ENCODE assay signal across 9 mouse cellular contexts in the genomic region with DNA sequence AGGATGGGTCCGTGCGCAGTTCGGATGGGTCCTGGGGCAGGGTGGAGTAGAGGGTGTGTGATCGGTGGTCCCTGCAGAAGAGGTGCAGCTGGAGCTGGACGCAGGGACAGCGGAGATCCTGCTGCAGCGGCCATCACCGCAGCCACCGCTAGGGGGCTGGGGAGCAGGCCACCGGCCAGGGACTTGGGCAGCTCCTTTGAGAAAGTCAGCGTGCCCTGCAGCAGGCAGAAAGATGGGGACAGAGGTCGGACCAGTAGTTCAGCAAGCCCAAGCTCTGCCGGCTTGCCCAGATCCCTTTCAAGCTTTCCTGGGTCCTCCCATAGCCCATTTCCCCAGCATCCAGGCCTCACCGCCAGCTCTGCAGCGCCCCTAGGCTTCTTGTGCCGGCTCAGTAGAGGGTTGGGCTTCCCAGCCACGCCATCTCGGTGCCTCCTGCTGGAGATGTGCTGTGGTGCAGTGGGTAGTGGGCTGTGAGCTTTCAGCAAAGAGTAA. TPM values are rescaled to one million over a fixed set of nuclear protein-coding genes. Genes with fewer than 3 reads are reported as not detected.
DNase-seq lines count a peak whose midpoint lies in the region; ATAC-seq and TF ChIP-seq lines count a peak whose summit lies in the region.
"Had no signal": no experiment of that assay in that cellular context is flagged by ENCODE, and none has a peak within 500 bp of the region (broad histone marks: within the 10 kb centered on the region; RNA-seq: fewer than 3 reads in every experiment).

No protein-coding gene starts in this region.

- peak overlapping the region; percentile 45 for H3K4me2 ChIP-seq in forebrain, embryonic 16.5 days (ENCODE audit: low read length)
- peak overlapping the region; percentile 50 for H3K4me2 ChIP-seq in hindbrain, embryonic 11.5 days (replicated peaks; ENCODE audit: low read depth, low read length)
- H3K4me2 ChIP-seq in stomach, embryonic 14.5 days (replicated peaks; ENCODE audit: low read depth, low read length), result peak overlapping the region; percentile 46

- no peaks in the 10 kb centered on the region for H3K9me3 ChIP-seq in forebrain, embryonic 16.5 days (ENCODE audit: control insufficient read depth, low read length)
- H3K9me3 ChIP-seq in hindbrain, embryonic 11.5 days (ENCODE audit: control insufficient read depth, low read length), result no peaks in the 10 kb centered on the region
- no peaks in the 10 kb centered on the region for H3K9me3 ChIP-seq in stomach, embryonic 14.5 days (ENCODE audit: control insufficient read depth, low read depth, low read length)

- peak overlapping the region; percentile 40; the same call in 1 of the 2 replicates for H3K27ac ChIP-seq in layer of hippocampus, adult 2 months
- no peak overlapping the region for H3K27ac ChIP-seq in forebrain, embryonic 16.5 days (ENCODE audit: low read length)
- H3K27ac ChIP-seq in hindbrain, embryonic 11.5 days (ENCODE audit: low read depth, low read length), result peak overlapping the region; percentile 65; the same call in 1 of the 2 replicates
- H3K27ac ChIP-seq in stomach, embryonic 14.5 days (ENCODE audit: low read length), result no peak overlapping the region

- intact Hi-C loops in left cerebral cortex, postnatal 14 days (cut with DNase I), result loop anchor here (10.0 kb wide), 1 partner anchor 330 kb away; no protein-coding TSS in a partner anchor

- H3K4me3 ChIP-seq in layer of hippocampus, adult 2 months, result peak overlapping the region; percentile 39
- peak overlapping the region; percentile 15 for H3K4me3 ChIP-seq in forebrain, embryonic 16.5 days (replicated peaks; ENCODE audit: low read length)
- peak overlapping the region; percentile 23 for H3K4me3 ChIP-seq in hindbrain, embryonic 11.5 days (ENCODE audit: low read depth, low read length)
- peak overlapping the region; percentile 18 for H3K4me3 ChIP-seq in stomach, embryonic 14.5 days (ENCODE audit: low read depth, low read length)

- no peaks in the 10 kb centered on the region for H3K36me3 ChIP-seq in forebrain, embryonic 16.5 days (ENCODE audit: control insufficient read depth, insufficient read depth)
- no peaks in the 10 kb centered on the region for H3K36me3 ChIP-seq in hindbrain, embryonic 11.5 days (ENCODE audit: control insufficient read depth, insufficient read depth, low read length)
- H3K36me3 ChIP-seq in stomach, embryonic 14.5 days (ENCODE audit: control insufficient read depth, insufficient read depth, low read length), result peaks cover 10% of the 10 kb centered on the region; the same call in 1 of the 2 replicates

- peak overlapping the region; percentile 35 for H3K9ac ChIP-seq in forebrain, embryonic 16.5 days (replicated peaks; ENCODE audit: low read depth, low read length)
- peak overlapping the region; percentile 48 for H3K9ac ChIP-seq in hindbrain, embryonic 11.5 days (ENCODE audit: low read depth, low read length)
- H3K9ac ChIP-seq in stomach, embryonic 14.5 days (replicated peaks; ENCODE audit: low read depth, low read length), result no peak overlapping the region

- TF ChIP-seq CTCF in layer of hippocampus, adult 2 months (conservative IDR thresholded peaks at IDR 0.05), result peak; percentile 86

- DNase-seq in layer of hippocampus, adult 2 months (ENCODE audit: low spot score in 2 of 2), result peak in 1 of 2 experiments; percentile 68
- DNase-seq in layer of hippocampus, adult 18-20 months (ENCODE audit: low spot score in 2 of 2), result no peak
- DNase-seq in cerebellum, adult 8-10 months, result peak; percentile 69
- DNase-seq in hindbrain, embryonic 11.5 days (ENCODE audit: low spot score), result peak; percentile 93
- DNase-seq in left cerebral cortex, postnatal 14 days (ENCODE audit: low spot score in 2 of 2), result peak; percentile 70 to 73

- WGBS in forebrain, embryonic 16.5 days, result 7% methylated on average over 18 of the region's 18 CpGs
- WGBS in hindbrain, embryonic 11.5 days, result 1% methylated on average over 18 of the region's 18 CpGs
- whole genome bisulfite sequencing in stomach, embryonic 14.5 days, result 5% methylated on average over 18 of the region's 18 CpGs

- H3K4me1 ChIP-seq in forebrain, embryonic 16.5 days (replicated peaks; ENCODE audit: control insufficient read depth, insufficient read depth, low read length), result peaks cover 17% of the 10 kb centered on the region
- H3K4me1 ChIP-seq in hindbrain, embryonic 11.5 days (replicated peaks; ENCODE audit: control insufficient read depth, insufficient read depth, low read length), result peaks cover 11% of the 10 kb centered on the region
- peaks cover 23% of the 10 kb centered on the region; the same call in 1 of the 2 replicates for H3K4me1 ChIP-seq in stomach, embryonic 14.5 days (ENCODE audit: control insufficient read depth, insufficient read depth, low read length)

- peak; percentile 64 for ATAC-seq in forebrain, embryonic 16.5 days
- peak; percentile 88 for ATAC-seq in hindbrain, embryonic 11.5 days (ENCODE audit: low FRiP score)
- ATAC-seq in megakaryocyte-erythroid progenitor cell, adult 5-6 weeks (replicated peaks; ENCODE audit: low FRiP score, low TSS enrichment, poor library complexity, severe bottlenecking), result peak; percentile 50
- peak; percentile 53; the same call in 1 of the 2 replicates for ATAC-seq in stomach, embryonic 14.5 days (ENCODE audit: insufficient number of reproducible peaks, insufficient read depth, low FRiP score, low read depth)

- H3K27me3 ChIP-seq in forebrain, embryonic 16.5 days (replicated peaks; ENCODE audit: control insufficient read depth, insufficient read depth, low read length), result no peaks in the 10 kb centered on the region
- no peaks in the 10 kb centered on the region for H3K27me3 ChIP-seq in hindbrain, embryonic 11.5 days (ENCODE audit: control insufficient read depth, insufficient read depth, low read length)
- H3K27me3 ChIP-seq in stomach, embryonic 14.5 days (ENCODE audit: control insufficient read depth, insufficient read depth, low read length), result no peaks in the 10 kb centered on the region

RNA-seq across cellular contexts. Expression of a gene that starts 4.6 kb away (rescaled TPM):
- total RNA-seq in layer of hippocampus, adult 2 months (2021), result under 1 TPM; 0.61 to 0.81 TPM
- under 1 TPM; 0.54 to 0.63 TPM for total RNA-seq in layer of hippocampus, adult 18-20 months (2021)
- polyA plus RNA-seq in forebrain, embryonic 16.5 days (2015; fragmentation: Nextera tagmentation; extraction: Ambion mirVana), result 0.24 and 0.73 TPM in 2 replicates
- polyA plus RNA-seq in hindbrain, embryonic 11.5 days (2014; fragmentation: Nextera tagmentation; extraction: Ambion mirVana), result 0.11 and 0.34 TPM in 2 replicates
- total RNA-seq in left cerebral cortex, postnatal 14 days (2021), result 1 to 10 TPM; 1.0 to 1.1 TPM
- 0.49 TPM in 1 of 2 replicates, not detected in the other for total RNA-seq in megakaryocyte-erythroid progenitor cell, adult 5-6 weeks (2014; fragmentation: Nextera tagmentation)
- total RNA-seq in megakaryocyte-erythroid progenitor cell, adult 5-6 weeks (2017), result 0.34 and 1.3 TPM in 2 replicates
- polyA plus RNA-seq in stomach, embryonic 14.5 days (2014; fragmentation: Nextera tagmentation; extraction: Ambion mirVana), result 0.24 and 0.46 TPM in 2 replicates

RNA-seq across cellular contexts. Expression of a gene that starts 24.8 kb away (rescaled TPM):
- total RNA-seq in layer of hippocampus, adult 2 months (2021), result 10 to 100 TPM; 40.8 to 42.2 TPM
- 10 to 100 TPM; 43.7 to 49.8 TPM for total RNA-seq in layer of hippocampus, adult 18-20 months (2021)
- 12.2 and 13.1 TPM in 2 replicates for polyA plus RNA-seq in forebrain, embryonic 16.5 days (2015; fragmentation: Nextera tagmentation; extraction: Ambion mirVana)
- 19.7 and 22.2 TPM in 2 replicates for polyA plus RNA-seq in hindbrain, embryonic 11.5 days (2014; fragmentation: Nextera tagmentation; extraction: Ambion mirVana)
- 10 to 100 TPM; 59.8 to 63.2 TPM for total RNA-seq in left cerebral cortex, postnatal 14 days (2021)
- 23.4 and 28.7 TPM in 2 replicates for total RNA-seq in megakaryocyte-erythroid progenitor cell, adult 5-6 weeks (2014; fragmentation: Nextera tagmentation)
- total RNA-seq in megakaryocyte-erythroid progenitor cell, adult 5-6 weeks (2017), result 1.7 and 2.1 TPM in 2 replicates
- polyA plus RNA-seq in stomach, embryonic 14.5 days (2014; fragmentation: Nextera tagmentation; extraction: Ambion mirVana), result 11.1 and 11.7 TPM in 2 replicates

RNA-seq across cellular contexts. Expression of a gene that starts 42.5 kb away (rescaled TPM):
- total RNA-seq in layer of hippocampus, adult 2 months (2021), result 10 to 100 TPM; 91.0 to 96.2 TPM
- total RNA-seq in layer of hippocampus, adult 18-20 months (2021), result 100 to 1,000 TPM in 1 of 2 experiments, 10 to 100 TPM in 1; 97.0 to 100 TPM
- 221 TPM in 2 replicates for polyA plus RNA-seq in forebrain, embryonic 16.5 days (2015; fragmentation: Nextera tagmentation; extraction: Ambion mirVana)
- 310 and 313 TPM in 2 replicates for polyA plus RNA-seq in hindbrain, embryonic 11.5 days (2014; fragmentation: Nextera tagmentation; extraction: Ambion mirVana)
- total RNA-seq in left cerebral cortex, postnatal 14 days (2021), result 100 to 1,000 TPM; 107 to 114 TPM
- total RNA-seq in megakaryocyte-erythroid progenitor cell, adult 5-6 weeks (2014; fragmentation: Nextera tagmentation), result 218 and 249 TPM in 2 replicates
- 53.9 and 91.2 TPM in 2 replicates for total RNA-seq in megakaryocyte-erythroid progenitor cell, adult 5-6 weeks (2017)
- polyA plus RNA-seq in stomach, embryonic 14.5 days (2014; fragmentation: Nextera tagmentation; extraction: Ambion mirVana), result 281 and 289 TPM in 2 replicates

RNA-seq across cellular contexts. Expression of a gene that starts 51.5 kb away (rescaled TPM):
- 1 to 10 TPM; 1.2 to 2.1 TPM for total RNA-seq in layer of hippocampus, adult 2 months (2021)
- total RNA-seq in layer of hippocampus, adult 18-20 months (2021), result 1 to 10 TPM; 1.1 to 1.2 TPM
- 6.7 and 7.9 TPM in 2 replicates for polyA plus RNA-seq in forebrain, embryonic 16.5 days (2015; fragmentation: Nextera tagmentation; extraction: Ambion mirVana)
- polyA plus RNA-seq in hindbrain, embryonic 11.5 days (2014; fragmentation: Nextera tagmentation; extraction: Ambion mirVana), result 16.4 and 20.0 TPM in 2 replicates
- total RNA-seq in left cerebral cortex, postnatal 14 days (2021), result 1 to 10 TPM; 5.1 to 6.1 TPM
- total RNA-seq in megakaryocyte-erythroid progenitor cell, adult 5-6 weeks (2014; fragmentation: Nextera tagmentation), result 51.5 and 56.4 TPM in 2 replicates
- 11.5 and 11.8 TPM in 2 replicates for total RNA-seq in megakaryocyte-erythroid progenitor cell, adult 5-6 weeks (2017)
- 67.5 and 71.2 TPM in 2 replicates for polyA plus RNA-seq in stomach, embryonic 14.5 days (2014; fragmentation: Nextera tagmentation; extraction: Ambion mirVana)

RNA-seq across cellular contexts. Expression of a gene that starts 56.9 kb away (rescaled TPM):
- total RNA-seq in layer of hippocampus, adult 2 months (2021), result not detected
- total RNA-seq in layer of hippocampus, adult 18-20 months (2021), result not detected
- 0.30 and 0.39 TPM in 2 replicates for polyA plus RNA-seq in forebrain, embryonic 16.5 days (2015; fragmentation: Nextera tagmentation; extraction: Ambion mirVana)
- polyA plus RNA-seq in hindbrain, embryonic 11.5 days (2014; fragmentation: Nextera tagmentation; extraction: Ambion mirVana), result 4.7 and 5.0 TPM in 2 replicates
- not detected for total RNA-seq in left cerebral cortex, postnatal 14 days (2021)
- total RNA-seq in megakaryocyte-erythroid progenitor cell, adult 5-6 weeks (2014; fragmentation: Nextera tagmentation), result 145 and 147 TPM in 2 replicates
- total RNA-seq in megakaryocyte-erythroid progenitor cell, adult 5-6 weeks (2017), result 124 and 142 TPM in 2 replicates
- 1.9 and 2.0 TPM in 2 replicates for polyA plus RNA-seq in stomach, embryonic 14.5 days (2014; fragmentation: Nextera tagmentation; extraction: Ambion mirVana)
- total RNA-seq: layer of hippocampus, postnatal 14 days had no signal

Comparison
In these comparisons a context has a peak if more than half of its experiments do, and no peak if none do; other contexts are left out.
1. DNase-seq: peak in cerebellum, adult 8-10 months (single experiment), hindbrain, embryonic 11.5 days (single experiment) and left cerebral cortex, postnatal 14 days (2 of 2); none in layer of hippocampus, adult 18-20 months (0 of 2).
2. H3K27ac ChIP-seq: peak in layer of hippocampus, adult 2 months (single experiment) and hindbrain, embryonic 11.5 days (single experiment); none in forebrain, embryonic 16.5 days (single experiment) and stomach, embryonic 14.5 days (single experiment).
3. Peak in every context shown above with its lines, with median percentiles within 50 percentile points of each other: H3K4me3 ChIP-seq, ATAC-seq and H3K4me2 ChIP-seq.